Mouse (Mus musculus): ENCODE measurements around the gene Amy1. TPM values are rescaled to one million over a fixed set of nuclear protein-coding genes. Genes with fewer than 3 reads are reported as not detected.
A peak's percentile ranks its signal among the peaks of the same experiment; 100 is the strongest.
"Not testable (repeated sequence)": the region's sequence is repeated elsewhere in the genome, so short reads cannot be mapped to it uniquely, and the experiment has no call there.

Gene Amy1
- polyA plus RNA-seq (2014; fragmentation: Nextera tagmentation; extraction: Ambion mirVana): 0.39 and 0.96 TPM in 2 replicates

GRCm38 (mm10) chr3:113606599-113606998 lies at the start of gene Amy1:
Amy1 (minus strand) TSS chr3:113606699.
- no peak within 1 kb of the TSS for H3K4me3 ChIP-seq (ENCODE audit: low read length)
- H3K27ac ChIP-seq (ENCODE audit: low read depth, low read length): no peak within 1 kb of the TSS
- no peaks in the 10 kb centered on the region for H3K9me3 ChIP-seq (ENCODE audit: control insufficient read depth, low read length)
- H3K27me3 ChIP-seq (ENCODE audit: control insufficient read depth, insufficient read depth, low read length): no peaks in the 10 kb centered on the region
- 90% methylated on average over 2 of the region's 2 CpGs for WGBS
- no peak within 1 kb of the TSS for H3K9ac ChIP-seq (ENCODE audit: low read depth, low read length)
- no peak for ATAC-seq (ENCODE audit: low FRiP score, low TSS enrichment)
- H3K36me3 ChIP-seq (ENCODE audit: control insufficient read depth, insufficient read depth, low read length): peaks cover 19% of the 10 kb centered on the region
- no peak within 1 kb of the TSS for H3K4me2 ChIP-seq (replicated peaks; ENCODE audit: low read depth, low read length)
- no peaks in the 10 kb centered on the region for H3K4me1 ChIP-seq (ENCODE audit: control insufficient read depth, insufficient read depth, low read length)

- Histone ChIP-seq H3K36me3 (ENCODE audit: control insufficient read depth, insufficient read depth, low read length) (no peaks in the 10 kb centered on the region), H3K4me1 (ENCODE audit: control insufficient read depth, insufficient read depth, low read length) (no peaks in the 10 kb centered on the region), H3K27ac (ENCODE audit: low read depth, low read length) (no peak overlapping the region), H3K27me3 (ENCODE audit: control insufficient read depth, insufficient read depth, low read length) (no peaks in the 10 kb centered on the region), H3K4me2 (replicated peaks; ENCODE audit: low read depth, low read length) (no peak overlapping the region), H3K4me3 (ENCODE audit: low read length) (no peak overlapping the region), H3K9me3 (ENCODE audit: control insufficient read depth, low read length) (no peaks in the 10 kb centered on the region), H3K9ac (ENCODE audit: low read depth, low read length) (no peak overlapping the region)
- ATAC-seq (ENCODE audit: low FRiP score, low TSS enrichment): no peak
- WGBS: 68% methylated on average over 3 of the region's 3 CpGs
Measured at GRCm38 (mm10) chr3:113654335-113654734, 47.8 kb upstream of the Amy1 start.

- not testable (repeated sequence) for H3K9me3 ChIP-seq (ENCODE audit: control insufficient read depth, low read length); H3K27me3 ChIP-seq (ENCODE audit: control insufficient read depth, insufficient read depth, low read length); H3K4me2 ChIP-seq (replicated peaks; ENCODE audit: low read depth, low read length); H3K9ac ChIP-seq (ENCODE audit: low read depth, low read length); ATAC-seq (ENCODE audit: low FRiP score, low TSS enrichment); H3K4me1 ChIP-seq (ENCODE audit: control insufficient read depth, insufficient read depth, low read length); H3K4me3 ChIP-seq (ENCODE audit: low read length); H3K27ac ChIP-seq (ENCODE audit: low read depth, low read length); H3K36me3 ChIP-seq (ENCODE audit: control insufficient read depth, insufficient read depth, low read length)
- 30% methylated on average over 3 of the region's 3 CpGs for WGBS
Measured at GRCm38 (mm10) chr3:113651386-113651785, 44.9 kb upstream of the Amy1 start.

- ATAC-seq (ENCODE audit: low FRiP score, low TSS enrichment): no peak
- WGBS: 86% methylated on average over 1 of the region's 1 CpGs
- no peak overlapping the region for H3K4me3 ChIP-seq (ENCODE audit: low read length)
Measured at GRCm38 (mm10) chr3:113639545-113639944, 33.0 kb upstream of the Amy1 start.

GRCm38 (mm10) chr3:113634220-113634619 lies 27.7 kb upstream of the Amy1 start:
- H3K4me3 ChIP-seq (ENCODE audit: low read length): no peak overlapping the region
- no peak for ATAC-seq (ENCODE audit: low FRiP score, low TSS enrichment)
- H3K36me3 ChIP-seq (ENCODE audit: control insufficient read depth, insufficient read depth, low read length): no peaks in the 10 kb centered on the region
- no peaks in the 10 kb centered on the region for H3K27me3 ChIP-seq (ENCODE audit: control insufficient read depth, insufficient read depth, low read length)
- no peak overlapping the region for H3K4me2 ChIP-seq (replicated peaks; ENCODE audit: low read depth, low read length)
- H3K27ac ChIP-seq (ENCODE audit: low read depth, low read length): no peak overlapping the region
- H3K4me1 ChIP-seq (ENCODE audit: control insufficient read depth, insufficient read depth, low read length): 0 out of 2 replicates have a peak, but pooled peaks cover 2% of the 10 kb centered on the region
- no peak overlapping the region for H3K9ac ChIP-seq (ENCODE audit: low read depth, low read length)
- no peaks in the 10 kb centered on the region for H3K9me3 ChIP-seq (ENCODE audit: control insufficient read depth, low read length)

More at GRCm38 (mm10) chr3:113639545-113639944, 33.0 kb upstream of the Amy1 start:
- no peak overlapping the region for H3K9ac ChIP-seq (ENCODE audit: low read depth, low read length)
- no peaks in the 10 kb centered on the region for H3K27me3 ChIP-seq (ENCODE audit: control insufficient read depth, insufficient read depth, low read length)
- no peak overlapping the region for H3K4me2 ChIP-seq (replicated peaks; ENCODE audit: low read depth, low read length)
- H3K27ac ChIP-seq (ENCODE audit: low read depth, low read length): no peak overlapping the region
- no peaks in the 10 kb centered on the region for H3K4me1 ChIP-seq (ENCODE audit: control insufficient read depth, insufficient read depth, low read length)
- no peaks in the 10 kb centered on the region for H3K36me3 ChIP-seq (ENCODE audit: control insufficient read depth, insufficient read depth, low read length)
- no peaks in the 10 kb centered on the region for H3K9me3 ChIP-seq (ENCODE audit: control insufficient read depth, low read length)

- no peak overlapping the region for H3K4me3 ChIP-seq (ENCODE audit: low read length)
- H3K27me3 ChIP-seq (ENCODE audit: control insufficient read depth, insufficient read depth, low read length): no peaks in the 10 kb centered on the region
- ATAC-seq (ENCODE audit: low FRiP score, low TSS enrichment): no peak
- H3K4me2 ChIP-seq (replicated peaks; ENCODE audit: low read depth, low read length): no peak overlapping the region
- no peak overlapping the region for H3K27ac ChIP-seq (ENCODE audit: low read depth, low read length)
- 0 out of 2 replicates have a peak, but pooled peaks cover 2% of the 10 kb centered on the region for H3K4me1 ChIP-seq (ENCODE audit: control insufficient read depth, insufficient read depth, low read length)
- no peak overlapping the region for H3K9ac ChIP-seq (ENCODE audit: low read depth, low read length)
- H3K36me3 ChIP-seq (ENCODE audit: control insufficient read depth, insufficient read depth, low read length): no peaks in the 10 kb centered on the region; the same call in 1 of the 2 replicates
- no peaks in the 10 kb centered on the region for H3K9me3 ChIP-seq (ENCODE audit: control insufficient read depth, low read length)
Measured at GRCm38 (mm10) chr3:113631611-113632010, 25.1 kb upstream of the Amy1 start.

GRCm38 (mm10) chr3:113630564-113630963 lies 24.1 kb upstream of the Amy1 start:
- 16% methylated on average over 13 of the region's 13 CpGs for WGBS

GRCm38 (mm10) chr3:113629606-113630359 lies 23.3 kb upstream of the Amy1 start, which contains the start of gene Rnpc3:
Rnpc3 (minus strand) TSS chr3:113630149.
- H3K27me3 ChIP-seq (ENCODE audit: control insufficient read depth, insufficient read depth, low read length): no peaks in the 10 kb centered on the region
- no peaks in the 10 kb centered on the region for H3K9me3 ChIP-seq (ENCODE audit: control insufficient read depth, low read length)
- peak within 1 kb of the TSS; percentile 53 for H3K4me3 ChIP-seq (ENCODE audit: low read length)
- peak within 1 kb of the TSS; percentile 98 for H3K27ac ChIP-seq (ENCODE audit: low read depth, low read length)
- peak; percentile 99 for ATAC-seq (ENCODE audit: low FRiP score, low TSS enrichment)
- peaks cover 3% of the 10 kb centered on the region; the same call in 1 of the 2 replicates for H3K36me3 ChIP-seq (ENCODE audit: control insufficient read depth, insufficient read depth, low read length)
- peak within 1 kb of the TSS; percentile 80 for H3K9ac ChIP-seq (ENCODE audit: low read depth, low read length)
- peak within 1 kb of the TSS; percentile 72 for H3K4me2 ChIP-seq (replicated peaks; ENCODE audit: low read depth, low read length)
- H3K4me1 ChIP-seq (ENCODE audit: control insufficient read depth, insufficient read depth, low read length): 0 out of 2 replicates have a peak, but pooled peaks cover 2% of the 10 kb centered on the region
- WGBS: under 1% methylated on average over 60 of the region's 70 CpGs

More at GRCm38 (mm10) chr3:113630564-113630963, 24.1 kb upstream of the Amy1 start:
- Histone ChIP-seq H3K9ac (ENCODE audit: low read depth, low read length) (peak overlapping the region; percentile 80), H3K27ac (ENCODE audit: low read depth, low read length) (peak overlapping the region; percentile 98), H3K27me3 (ENCODE audit: control insufficient read depth, insufficient read depth, low read length) (no peaks in the 10 kb centered on the region), H3K4me3 (ENCODE audit: low read length) (peak overlapping the region; percentile 53), H3K9me3 (ENCODE audit: control insufficient read depth, low read length) (no peaks in the 10 kb centered on the region), H3K4me1 (ENCODE audit: control insufficient read depth, insufficient read depth, low read length) (0 out of 2 replicates have a peak, but pooled peaks cover 2% of the 10 kb centered on the region), H3K36me3 (ENCODE audit: control insufficient read depth, insufficient read depth, low read length) (peaks cover 3% of the 10 kb centered on the region; the same call in 1 of the 2 replicates), H3K4me2 (replicated peaks; ENCODE audit: low read depth, low read length) (peak overlapping the region; percentile 72)
- 0 out of 2 replicates have a peak, but pooled peaks have one; percentile 7 for ATAC-seq (ENCODE audit: low FRiP score, low TSS enrichment)

GRCm38 (mm10) chr3:113590844-113591243 lies 15.7 kb downstream of the Amy1 start:
- no peak for ATAC-seq (ENCODE audit: low FRiP score, low TSS enrichment)
- no peaks in the 10 kb centered on the region for H3K27me3 ChIP-seq (ENCODE audit: control insufficient read depth, insufficient read depth, low read length)
- H3K4me2 ChIP-seq (replicated peaks; ENCODE audit: low read depth, low read length): no peak overlapping the region
- no peak overlapping the region for H3K4me3 ChIP-seq (ENCODE audit: low read length)
- H3K4me1 ChIP-seq (ENCODE audit: control insufficient read depth, insufficient read depth, low read length): no peaks in the 10 kb centered on the region
- 87% methylated on average over 1 of the region's 1 CpGs for WGBS
- no peaks in the 10 kb centered on the region for H3K9me3 ChIP-seq (ENCODE audit: control insufficient read depth, low read length)
- H3K27ac ChIP-seq (ENCODE audit: low read depth, low read length): no peak overlapping the region
- H3K9ac ChIP-seq (ENCODE audit: low read depth, low read length): no peak overlapping the region
- no peaks in the 10 kb centered on the region for H3K36me3 ChIP-seq (ENCODE audit: control insufficient read depth, insufficient read depth, low read length)
